Mouse (Mus musculus) midbrain, embryonic 13.5 days (tissue): Measurements from ENCODE around the gene Ostn. TPM values are rescaled to one million over a fixed set of nuclear protein-coding genes. Genes with fewer than 3 reads are reported as not detected.

Experiments
- ATAC-seq: fragments of 200-750 bp; cut with Nextera tagmentation; 2 replicates; pipeline ENCODE4 v1.8.0; 2017; ENCODE audit warnings: mild to moderate bottlenecking, moderate TSS enrichment, moderate library complexity
- H3K27ac ChIP-seq: fragments of 300-500 bp; sonication (generic); 2 replicates; pipeline ENCODE4 v1.5.1; 2015; ENCODE audit warnings: inconsistent platforms, mild to moderate bottlenecking, moderate library complexity
- H3K27me3 ChIP-seq: fragments of 300-500 bp; sonication (generic); 2 replicates; pipeline ENCODE4 v1.6.1; 2015; ENCODE audit warnings: mild to moderate bottlenecking, inconsistent platforms
- H3K36me3 ChIP-seq: fragments of 300-500 bp; sonication (generic); 2 replicates; pipeline ENCODE4 v1.6.1; 2015; ENCODE audit warnings: mild to moderate bottlenecking, inconsistent platforms
- H3K4me1 ChIP-seq: fragments of 300-500 bp; sonication (generic); replicated peaks from 2 replicates; pipeline ENCODE4 v1.6.1; 2015; ENCODE audit warnings: inconsistent platforms
- H3K4me2 ChIP-seq: fragments of 300-500 bp; sonication (generic); replicated peaks from 2 replicates; pipeline ENCODE4 v1.6.1; 2015; ENCODE audit warnings: moderate library complexity, mild to moderate bottlenecking, inconsistent platforms
- H3K4me3 ChIP-seq: fragments of 300-500 bp; sonication (generic); replicated peaks from 2 replicates; pipeline ENCODE4 v1.5.1; 2015; ENCODE audit warnings: mild to moderate bottlenecking, inconsistent platforms
- H3K9ac ChIP-seq: fragments of 300-500 bp; sonication (generic); replicated peaks from 2 replicates; pipeline ENCODE4 v1.6.1; 2015; ENCODE audit warnings: mild to moderate bottlenecking, inconsistent platforms
- H3K9me3 ChIP-seq: fragments of 300-500 bp; sonication (generic); 2 replicates; pipeline ENCODE4 v1.6.1; 2016; ENCODE audit warnings: mild to moderate bottlenecking, inconsistent platforms
- WGBS: fragments of 180-500 bp; shearing (Covaris S2); methylation state at CpG from one replicate; pipeline ENCODE4 v1.1.7; 2015; 5-methylcytosine and 5-hydroxymethylcytosine counted together
- polyA plus RNA-seq: library from polyadenylated mRNA; unstranded; fragments of >200 nt; fragmentation: Nextera tagmentation; extraction: Ambion mirVana; gene quantifications from 2 replicates; pipeline ENCODE4 v1.2.1, GENCODE M21; 2015

The Ostn gene
- polyA plus RNA-seq, 1 experiment from 2014 or later = not detected

GRCm38 (mm10) chr16:27388761-27389451 lies 81.6 kb downstream of the Ostn start, which contains the start of gene Ccdc50:
Ccdc50 (plus strand) TSS chr16:27388869.
- H3K9ac ChIP-seq = peak within 1 kb of the TSS; percentile 97
- H3K27ac ChIP-seq = peak within 1 kb of the TSS; percentile 97
- under 1% methylated on average over 68 of the region's 69 CpGs for WGBS
- peak within 1 kb of the TSS; percentile 96 for H3K4me3 ChIP-seq
- no peaks in the 10 kb centered on the region for H3K27me3 ChIP-seq
- peak within 1 kb of the TSS; percentile 80 for H3K4me2 ChIP-seq
- no peaks in the 10 kb centered on the region for H3K9me3 ChIP-seq
- no peaks in the 10 kb centered on the region for H3K36me3 ChIP-seq
- ATAC-seq = peak; percentile 98
- H3K4me1 ChIP-seq = peaks cover 39% of the 10 kb centered on the region

DNA sequence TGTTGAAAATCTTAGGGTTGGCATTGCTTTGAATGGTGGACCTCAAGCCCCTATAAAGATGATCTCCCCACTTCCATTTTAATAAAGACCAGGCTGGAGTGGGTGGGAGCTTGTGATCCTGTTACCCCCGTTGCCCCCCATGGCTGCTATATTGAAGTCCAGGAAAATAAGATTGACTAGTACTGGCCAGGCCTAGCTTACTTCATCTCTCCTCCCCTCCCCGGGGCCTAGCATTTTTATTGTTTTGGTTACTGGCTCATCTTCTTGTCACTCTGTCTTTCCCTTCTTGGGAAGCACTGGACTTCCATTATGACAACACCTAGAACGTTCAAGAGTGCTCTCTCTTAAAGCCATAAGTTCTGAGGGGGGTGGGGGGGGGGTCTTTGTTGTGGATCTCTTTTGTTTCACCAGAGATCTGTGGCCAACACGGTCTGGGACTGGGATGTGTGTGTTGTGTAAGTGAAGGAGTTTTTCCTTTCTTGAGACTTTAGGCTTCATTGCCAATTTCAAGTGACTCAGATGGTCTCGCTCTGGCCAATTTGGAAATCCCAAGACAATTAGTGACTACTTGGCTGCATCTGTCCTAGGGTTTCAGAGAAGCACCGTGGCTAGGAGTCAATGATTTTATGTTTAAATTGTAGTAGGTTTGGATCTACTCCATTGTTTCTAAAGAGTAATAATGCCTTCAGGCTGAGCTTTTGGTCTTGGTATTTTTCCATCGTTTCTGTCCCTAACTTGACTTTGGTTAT lies 82.4 kb downstream of the Ostn start:
- 25% methylated on average over 7 of the region's 7 CpGs for WGBS
- peak; percentile 18 for ATAC-seq
- H3K27me3 ChIP-seq = no peaks in the 10 kb centered on the region
- no peaks in the 10 kb centered on the region for H3K9me3 ChIP-seq
- no peaks in the 10 kb centered on the region for H3K36me3 ChIP-seq
- H3K4me1 ChIP-seq = peaks cover 39% of the 10 kb centered on the region
- peak overlapping the region; percentile 96 for H3K4me3 ChIP-seq
- H3K4me2 ChIP-seq = peak overlapping the region; percentile 80
- peak overlapping the region; percentile 97 for H3K9ac ChIP-seq
- H3K27ac ChIP-seq = peak overlapping the region; percentile 97

DNA sequence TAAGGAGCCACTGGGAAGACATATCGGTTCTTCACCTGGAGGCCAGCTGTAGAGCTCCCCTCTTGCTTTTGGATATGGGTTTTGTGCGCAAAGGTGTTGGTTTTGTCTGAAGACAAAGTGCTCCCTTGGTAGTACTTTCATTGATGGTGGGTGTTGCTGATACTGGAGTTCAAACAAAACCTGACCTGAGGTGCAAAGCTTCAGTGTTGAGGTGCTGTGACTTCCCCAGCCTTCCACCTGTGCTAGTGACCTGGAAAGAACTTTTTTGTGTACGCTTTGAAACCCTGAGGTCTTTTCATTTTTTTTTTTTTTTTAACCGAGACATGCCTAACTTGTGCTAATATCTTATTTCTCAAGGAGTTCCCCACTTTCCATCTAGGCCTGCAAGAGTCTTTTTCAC lies 83.0 kb downstream of the Ostn start:
- H3K4me3 ChIP-seq = peak overlapping the region; percentile 96
- H3K4me1 ChIP-seq = peaks cover 39% of the 10 kb centered on the region
- H3K9ac ChIP-seq = peak overlapping the region; percentile 97
- no peak overlapping the region for H3K27ac ChIP-seq
- 91% methylated on average over 4 of the region's 4 CpGs for WGBS
- H3K4me2 ChIP-seq = peak overlapping the region; percentile 80
- no peaks in the 10 kb centered on the region for H3K9me3 ChIP-seq
- no peak for ATAC-seq
- no peaks in the 10 kb centered on the region for H3K27me3 ChIP-seq
- no peaks in the 10 kb centered on the region for H3K36me3 ChIP-seq

- H3K4me3 ChIP-seq = no peak overlapping the region
- no peak overlapping the region for H3K9ac ChIP-seq
- no peak overlapping the region for H3K4me2 ChIP-seq
- H3K4me1 ChIP-seq = peaks cover 39% of the 10 kb centered on the region
- no peaks in the 10 kb centered on the region for H3K36me3 ChIP-seq
- no peak overlapping the region for H3K27ac ChIP-seq
- ATAC-seq = no peak
- no peaks in the 10 kb centered on the region for H3K27me3 ChIP-seq
- 94% methylated on average over 2 of the region's 2 CpGs for WGBS
- 0 out of 2 replicates have a peak, but pooled peaks cover 3% of the 10 kb centered on the region for H3K9me3 ChIP-seq
Measured at GRCm38 (mm10) chr16:27391845-27392244, 84.6 kb downstream of the Ostn start.

DNA sequence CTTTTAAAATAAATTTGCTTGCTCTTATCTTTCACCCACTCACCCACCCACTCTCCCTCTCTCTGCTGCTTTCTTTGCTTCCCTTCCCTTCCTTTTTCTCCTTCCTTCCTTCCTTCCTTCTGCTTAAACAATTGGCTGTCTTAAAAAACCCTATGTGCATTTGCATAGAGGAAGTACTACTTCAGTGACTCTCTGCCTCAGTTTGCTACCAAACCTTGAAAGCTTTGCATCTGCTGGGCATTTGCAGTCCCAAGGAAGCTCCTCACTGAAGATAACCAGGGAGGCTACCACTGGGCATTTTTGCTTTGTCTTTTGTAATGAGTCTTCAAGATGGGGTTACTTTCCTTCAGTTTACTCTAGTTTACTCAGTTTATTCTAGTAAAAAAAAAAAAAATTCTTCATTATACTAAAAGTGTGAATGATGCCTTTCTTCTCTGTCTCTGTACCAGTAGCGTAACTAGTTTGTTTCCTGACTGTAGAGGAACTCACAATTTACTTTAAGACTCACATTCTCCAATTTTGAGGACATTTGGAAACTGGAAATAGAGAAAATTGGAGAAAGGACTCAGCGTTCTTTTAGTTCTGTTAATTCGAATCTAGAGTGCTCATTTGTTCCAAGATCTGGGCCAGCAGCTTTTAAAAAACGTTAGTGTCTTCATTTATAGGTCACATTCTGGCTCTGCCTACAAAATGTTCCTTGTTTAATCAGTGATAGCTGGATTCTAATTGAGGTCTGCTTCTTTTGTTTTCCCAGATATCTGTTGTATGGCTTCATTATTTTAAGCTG lies 88.2 kb downstream of the Ostn start:
- Histone ChIP-seq H3K4me3 (no peak overlapping the region), H3K9me3 (0 out of 2 replicates have a peak, but pooled peaks cover 3% of the 10 kb centered on the region), H3K9ac (no peak overlapping the region), H3K36me3 (no peaks in the 10 kb centered on the region), H3K27ac (no peak overlapping the region), H3K4me1 (peaks cover 23% of the 10 kb centered on the region), H3K4me2 (no peak overlapping the region), H3K27me3 (no peaks in the 10 kb centered on the region)
- WGBS = 94% methylated on average over 4 of the region's 4 CpGs
- ATAC-seq = no peak

- Histone ChIP-seq H3K9ac (no peak overlapping the region), H3K27me3 (no peaks in the 10 kb centered on the region), H3K36me3 (no peaks in the 10 kb centered on the region), H3K27ac (no peak overlapping the region), H3K4me3 (no peak overlapping the region), H3K9me3 (0 out of 2 replicates have a peak, but pooled peaks cover 3% of the 10 kb centered on the region), H3K4me2 (no peak overlapping the region), H3K4me1 (peaks cover 10% of the 10 kb centered on the region)
- ATAC-seq = no peak
- 93% methylated on average over 1 of the region's 1 CpGs for WGBS
Measured at GRCm38 (mm10) chr16:27396951-27397350, 89.7 kb downstream of the Ostn start.

DNA sequence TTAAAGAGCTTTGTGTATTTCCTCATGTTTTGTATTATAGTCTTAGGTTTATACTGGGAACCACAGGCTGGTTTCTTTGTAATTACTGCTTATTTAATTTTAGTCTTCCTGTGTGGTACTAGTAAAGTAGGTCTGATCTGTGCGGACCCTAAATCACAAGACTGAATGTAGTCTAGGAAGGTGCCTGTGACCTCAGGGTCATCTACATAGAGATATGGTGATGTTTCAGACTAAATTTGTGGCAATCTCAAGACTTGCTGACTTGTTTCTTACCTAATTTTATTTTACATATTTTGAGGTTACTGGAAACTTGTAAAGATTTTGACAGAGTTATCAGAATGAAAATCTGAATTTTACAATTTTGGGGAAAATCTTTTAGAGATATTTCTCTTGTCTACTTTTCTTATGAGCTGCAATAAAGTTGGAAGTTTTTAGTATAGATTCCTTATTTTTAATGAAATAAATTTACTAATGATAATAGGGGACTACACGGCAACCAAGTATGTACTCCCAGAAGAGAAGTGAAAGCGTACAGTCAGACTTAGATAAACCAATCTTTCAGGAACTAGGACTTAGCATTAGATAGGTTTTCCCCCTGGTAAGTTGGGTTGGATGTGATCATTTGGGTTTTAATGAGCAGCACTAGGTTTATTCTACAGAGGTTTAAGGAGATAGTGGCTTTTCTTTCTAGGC lies 91.9 kb downstream of the Ostn start:
- WGBS = 96% methylated on average over 3 of the region's 3 CpGs
- H3K27me3 ChIP-seq = no peaks in the 10 kb centered on the region
- H3K4me3 ChIP-seq = no peak overlapping the region
- H3K9ac ChIP-seq = no peak overlapping the region
- H3K9me3 ChIP-seq = 0 out of 2 replicates have a peak, but pooled peaks cover 3% of the 10 kb centered on the region
- no peak for ATAC-seq
- no peak overlapping the region for H3K27ac ChIP-seq
- no peak overlapping the region for H3K4me2 ChIP-seq
- H3K4me1 ChIP-seq = no peaks in the 10 kb centered on the region
- no peaks in the 10 kb centered on the region for H3K36me3 ChIP-seq

GRCm38 (mm10) chr16:27399719-27400253 lies 92.5 kb downstream of the Ostn start:
- 91% methylated on average over 6 of the region's 6 CpGs for WGBS
- no peak for ATAC-seq
- H3K4me2 ChIP-seq = no peak overlapping the region
- no peak overlapping the region for H3K27ac ChIP-seq
- no peak overlapping the region for H3K4me3 ChIP-seq
- no peaks in the 10 kb centered on the region for H3K4me1 ChIP-seq
- no peaks in the 10 kb centered on the region for H3K27me3 ChIP-seq
- no peak overlapping the region for H3K9ac ChIP-seq
- H3K9me3 ChIP-seq = 0 out of 2 replicates have a peak, but pooled peaks cover 3% of the 10 kb centered on the region
- no peaks in the 10 kb centered on the region for H3K36me3 ChIP-seq

Other genes starting within 250 kb of the Ostn start
- 0.41 and 0.46 TPM in 2 replicates for gene Uts2b, start 62.8 kb downstream of the Ostn start, polyA plus RNA-seq
- 53.9 and 54.1 TPM in 2 replicates for gene Ccdc50, start 81.4 kb downstream of the Ostn start, polyA plus RNA-seq